Mouse (Mus musculus): ENCODE measurements around the gene Cadps. TPM values are rescaled to one million over a fixed set of nuclear protein-coding genes. Genes with fewer than 3 reads are reported as not detected.

Cadps gene
- polyA plus RNA-seq, 1 experiment = not detected

DNA sequence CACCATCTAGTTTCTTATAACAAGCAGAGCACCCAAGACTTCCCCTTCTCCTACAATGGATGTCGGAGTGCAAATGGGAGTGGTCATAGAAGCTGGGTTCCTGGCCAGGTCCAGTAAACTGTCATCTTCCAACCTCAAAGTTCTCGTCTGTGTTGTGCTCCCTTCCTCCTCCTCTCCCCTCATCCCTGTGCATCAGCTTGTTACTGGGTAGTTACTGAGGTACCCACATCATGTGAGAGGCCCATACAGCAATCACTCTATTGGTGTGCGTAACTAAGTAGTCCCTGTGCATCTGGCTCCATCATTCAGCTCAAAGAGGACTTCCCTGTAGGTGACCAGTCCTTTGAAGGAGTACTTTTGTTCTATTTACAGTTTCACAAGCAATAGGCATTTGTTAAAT lies 292.3 kb downstream of the Cadps start:
- Histone ChIP-seq H3K27me3 (ENCODE audit: control insufficient read depth, insufficient read depth, insufficient read length) (no peaks in the 10 kb centered on the region), H3K36me3 (ENCODE audit: control insufficient read depth, insufficient read depth) (no peaks in the 10 kb centered on the region), H3K4me3 (ENCODE audit: insufficient read depth, poor library complexity, severe bottlenecking) (no peak overlapping the region), H3K79me3 (ENCODE audit: low read depth) (no peaks in the 10 kb centered on the region), H3ac (ENCODE audit: control insufficient read depth, insufficient read length, low read depth) (no peak overlapping the region), H3K79me2 (ENCODE audit: control insufficient read depth, insufficient read depth) (no peaks in the 10 kb centered on the region)
- TF ChIP-seq FOSL1 (IDR thresholded peaks at IDR 0.05; ENCODE audit: insufficient read depth, low read length, poor library complexity, severe bottlenecking) (no peak), CTCF (IDR thresholded peaks at IDR 0.05; ENCODE audit: control insufficient read depth, insufficient read depth, insufficient read length) (no peak), MYOG (IDR thresholded peaks at IDR 0.05; ENCODE audit: control insufficient read depth, extremely low read depth, insufficient read length) (no peak), CEBPB (IDR thresholded peaks at IDR 0.05; ENCODE audit: low read depth) (no peak), MYOD1 (IDR thresholded peaks at IDR 0.05; ENCODE audit: control insufficient read depth, insufficient read length, low read depth) (no peak), USF1 (IDR thresholded peaks at IDR 0.05; ENCODE audit: low read depth) (no peak), MAX (IDR thresholded peaks at IDR 0.05) (no peak)

DNA sequence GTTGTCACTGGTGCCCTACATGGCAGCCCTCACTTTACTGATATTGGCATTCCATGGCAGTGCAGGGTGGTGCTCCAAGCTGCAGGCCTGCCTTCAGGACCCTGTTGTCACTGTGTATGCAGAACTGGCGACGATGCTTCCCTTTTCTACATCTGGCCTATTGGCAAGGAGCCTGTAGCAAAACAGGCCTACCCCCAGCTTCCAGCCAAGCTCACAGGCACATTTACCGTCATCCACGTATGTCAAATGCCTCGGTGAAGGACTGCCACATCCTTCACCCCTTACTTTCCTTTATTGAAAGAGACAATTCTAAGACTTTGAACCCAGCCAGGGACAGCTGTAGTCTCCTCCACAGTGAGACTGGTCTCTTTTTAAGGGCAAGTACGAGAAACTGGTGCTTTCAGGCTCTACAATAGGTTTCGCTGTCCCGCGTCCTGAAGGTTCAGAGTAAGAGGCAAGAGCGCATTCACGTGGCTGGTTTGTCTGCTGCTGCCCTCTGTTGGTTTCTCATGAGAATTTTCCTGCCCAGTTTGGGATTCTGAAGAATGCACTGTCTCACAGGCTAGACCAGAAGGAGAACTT lies 292.8 kb downstream of the Cadps start:
- no peak for TF ChIP-seq USF1 (IDR thresholded peaks at IDR 0.05; ENCODE audit: low read depth)
- no peak for TF ChIP-seq MAX (IDR thresholded peaks at IDR 0.05)
- H3K79me3 ChIP-seq (ENCODE audit: low read depth) = no peaks in the 10 kb centered on the region
- H3K79me2 ChIP-seq (ENCODE audit: control insufficient read depth, insufficient read depth) = no peaks in the 10 kb centered on the region
- no peaks in the 10 kb centered on the region for H3K36me3 ChIP-seq (ENCODE audit: control insufficient read depth, insufficient read depth)
- H3K27me3 ChIP-seq (ENCODE audit: control insufficient read depth, insufficient read depth, insufficient read length) = no peaks in the 10 kb centered on the region
- no peak overlapping the region for H3K4me3 ChIP-seq (ENCODE audit: insufficient read depth, poor library complexity, severe bottlenecking)
- no peak overlapping the region for H3ac ChIP-seq (ENCODE audit: control insufficient read depth, insufficient read length, low read depth)

DNA sequence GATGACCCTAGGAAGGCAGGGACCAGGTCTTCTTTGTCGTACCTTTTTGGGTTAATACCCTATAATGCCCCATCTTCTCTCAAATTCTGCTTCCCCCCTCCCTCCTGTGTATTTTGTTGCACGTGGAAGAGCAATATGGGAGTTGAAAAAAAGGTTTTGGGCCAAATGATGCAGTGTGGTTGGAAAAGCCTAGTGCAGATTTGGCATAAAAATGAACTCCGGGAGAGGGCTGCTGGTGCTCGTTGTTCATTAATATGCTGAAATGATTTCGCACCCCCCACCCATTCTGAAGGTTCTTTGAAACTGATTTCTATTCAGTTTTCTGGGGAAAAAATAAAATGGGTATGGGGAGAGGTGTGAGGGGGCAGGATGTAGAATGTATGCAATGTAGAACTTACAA lies 295.6 kb downstream of the Cadps start:
- H3K79me2 ChIP-seq (ENCODE audit: control insufficient read depth, insufficient read depth) = no peaks in the 10 kb centered on the region
- H3K36me3 ChIP-seq (ENCODE audit: control insufficient read depth, insufficient read depth) = no peaks in the 10 kb centered on the region
- no peak for TF ChIP-seq CTCF (IDR thresholded peaks at IDR 0.05; ENCODE audit: control insufficient read depth, insufficient read depth, insufficient read length)
- no peak for TF ChIP-seq MAX (IDR thresholded peaks at IDR 0.05)
- TF ChIP-seq MYOG (IDR thresholded peaks at IDR 0.05; ENCODE audit: control insufficient read depth, extremely low read depth, insufficient read length) = no peak
- TF ChIP-seq CEBPB (IDR thresholded peaks at IDR 0.05; ENCODE audit: low read depth) = no peak
- no peak for TF ChIP-seq USF1 (IDR thresholded peaks at IDR 0.05; ENCODE audit: low read depth)
- TF ChIP-seq MYOD1 (IDR thresholded peaks at IDR 0.05; ENCODE audit: control insufficient read depth, insufficient read length, low read depth) = no peak
- TF ChIP-seq FOSL1 (IDR thresholded peaks at IDR 0.05; ENCODE audit: insufficient read depth, low read length, poor library complexity, severe bottlenecking) = no peak
- no peak overlapping the region for H3ac ChIP-seq (ENCODE audit: control insufficient read depth, insufficient read length, low read depth)
- H3K27me3 ChIP-seq (ENCODE audit: control insufficient read depth, insufficient read depth, insufficient read length) = no peaks in the 10 kb centered on the region
- no peaks in the 10 kb centered on the region for H3K79me3 ChIP-seq (ENCODE audit: low read depth)
- H3K4me3 ChIP-seq (ENCODE audit: insufficient read depth, poor library complexity, severe bottlenecking) = no peak overlapping the region

DNA sequence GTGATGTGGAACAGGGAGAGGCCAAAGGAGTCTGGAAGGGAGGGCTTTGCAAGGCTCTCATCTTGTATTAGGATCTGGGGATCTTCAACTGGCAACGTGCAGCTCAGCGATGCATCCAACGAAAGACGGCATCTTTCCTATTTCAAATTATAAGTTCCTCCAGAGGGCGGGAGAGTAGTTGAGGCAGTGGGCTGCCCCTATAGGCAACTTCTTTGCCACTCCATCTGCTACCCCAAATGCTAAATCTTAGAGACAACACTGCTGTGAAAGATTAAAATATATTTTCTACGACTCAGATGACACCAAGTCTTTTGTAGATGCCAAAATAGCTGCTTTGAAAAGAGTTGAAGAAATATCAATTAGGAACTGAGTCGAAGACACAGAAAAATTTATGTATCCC lies 315.9 kb downstream of the Cadps start:
- Histone ChIP-seq H3K79me2 (ENCODE audit: control insufficient read depth, insufficient read depth) (no peaks in the 10 kb centered on the region), H3K36me3 (ENCODE audit: control insufficient read depth, insufficient read depth) (no peaks in the 10 kb centered on the region), H3K79me3 (ENCODE audit: low read depth) (no peaks in the 10 kb centered on the region), H3K27me3 (ENCODE audit: control insufficient read depth, insufficient read depth, insufficient read length) (no peaks in the 10 kb centered on the region), H3ac (ENCODE audit: control insufficient read depth, insufficient read length, low read depth) (no peak overlapping the region), H3K4me3 (ENCODE audit: insufficient read depth, poor library complexity, severe bottlenecking) (no peak overlapping the region)
- TF ChIP-seq CTCF (IDR thresholded peaks at IDR 0.05; ENCODE audit: control insufficient read depth, insufficient read depth, insufficient read length) (no peak), FOSL1 (IDR thresholded peaks at IDR 0.05; ENCODE audit: insufficient read depth, low read length, poor library complexity, severe bottlenecking) (no peak), MAX (IDR thresholded peaks at IDR 0.05) (no peak), MYOD1 (IDR thresholded peaks at IDR 0.05; ENCODE audit: control insufficient read depth, insufficient read length, low read depth) (no peak), CEBPB (IDR thresholded peaks at IDR 0.05; ENCODE audit: low read depth) (no peak), MYOG (IDR thresholded peaks at IDR 0.05; ENCODE audit: control insufficient read depth, extremely low read depth, insufficient read length) (no peak), USF1 (IDR thresholded peaks at IDR 0.05; ENCODE audit: low read depth) (no peak)

DNA sequence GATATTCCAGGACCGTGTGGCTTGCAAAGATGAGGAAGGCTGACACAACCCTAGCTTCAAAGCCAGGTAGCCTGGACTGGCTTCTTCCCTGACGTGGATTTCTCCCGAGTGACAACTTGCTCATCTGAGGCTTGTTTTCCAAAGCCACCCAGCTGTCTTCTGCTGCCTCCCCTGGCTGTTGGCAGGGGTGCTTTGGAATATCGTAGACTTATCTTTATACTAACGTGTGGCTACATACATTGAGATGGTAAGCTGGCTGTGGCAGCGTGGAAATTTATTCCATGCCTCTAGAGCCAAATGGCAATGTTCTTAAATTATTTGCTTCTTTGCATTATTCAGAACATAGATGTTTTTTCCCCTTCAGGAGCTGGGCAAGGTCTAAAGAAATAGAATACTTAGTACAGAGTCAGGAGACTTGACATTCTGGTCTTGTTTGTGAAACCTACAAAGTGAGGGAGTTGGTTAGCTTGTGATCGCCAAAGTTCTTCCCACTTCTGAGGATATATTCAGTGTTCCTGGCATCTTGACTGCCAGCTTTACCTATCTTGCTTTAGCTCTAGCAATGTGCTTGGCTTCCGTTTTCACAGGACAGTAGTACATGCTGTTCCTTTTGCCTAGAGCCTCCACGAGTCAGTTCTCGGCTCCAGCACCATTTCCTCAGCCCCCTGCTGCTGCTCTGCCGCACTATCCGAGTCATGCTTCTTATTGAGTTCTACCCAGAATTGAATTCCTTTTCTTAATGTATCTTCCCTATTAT lies 318.5 kb downstream of the Cadps start:
- TF ChIP-seq MYOD1 (IDR thresholded peaks at IDR 0.05; ENCODE audit: control insufficient read depth, insufficient read length, low read depth) (no peak), MAX (IDR thresholded peaks at IDR 0.05) (no peak), CTCF (IDR thresholded peaks at IDR 0.05; ENCODE audit: control insufficient read depth, insufficient read depth, insufficient read length) (no peak), USF1 (IDR thresholded peaks at IDR 0.05; ENCODE audit: low read depth) (no peak), MYOG (IDR thresholded peaks at IDR 0.05; ENCODE audit: control insufficient read depth, extremely low read depth, insufficient read length) (no peak), CEBPB (IDR thresholded peaks at IDR 0.05; ENCODE audit: low read depth) (no peak), FOSL1 (IDR thresholded peaks at IDR 0.05; ENCODE audit: insufficient read depth, low read length, poor library complexity, severe bottlenecking) (no peak)
- Histone ChIP-seq H3ac (ENCODE audit: control insufficient read depth, insufficient read length, low read depth) (no peak overlapping the region), H3K4me3 (ENCODE audit: insufficient read depth, poor library complexity, severe bottlenecking) (no peak overlapping the region), H3K79me2 (ENCODE audit: control insufficient read depth, insufficient read depth) (no peaks in the 10 kb centered on the region), H3K27me3 (ENCODE audit: control insufficient read depth, insufficient read depth, insufficient read length) (no peaks in the 10 kb centered on the region), H3K36me3 (ENCODE audit: control insufficient read depth, insufficient read depth) (no peaks in the 10 kb centered on the region), H3K79me3 (ENCODE audit: low read depth) (no peaks in the 10 kb centered on the region)
